Mouse (Mus musculus) heart, postnatal 10 days (tissue): ENCODE data around the gene Prkar2b. TPM values are rescaled to one million over a fixed set of nuclear protein-coding genes. Genes with fewer than 3 reads are reported as not detected.
"Not testable (repeated sequence)": the region's sequence is repeated elsewhere in the genome, so short reads cannot be mapped to it uniquely, and the experiment has no call there.

Source experiments
- DNase-seq, 2 experiments: peaks; one replicate each; pipeline ENCODE4 v3.0.0; 2021
- intact Hi-C: fragments of 180-260 bp; cut with DNase I; formaldehyde crosslinking; loops from one replicate; pipeline ENCODE4 v1.15.1; 2025
- total RNA-seq, 2 experiments: library from RNA; stranded (reverse); gene quantifications; 2 replicates each; pipeline ENCODE4 v1.2.3; 2021

Gene Prkar2b
- total RNA-seq, 2 experiments from 2014 or later = 15.3 to 51.6 TPM

DNA sequence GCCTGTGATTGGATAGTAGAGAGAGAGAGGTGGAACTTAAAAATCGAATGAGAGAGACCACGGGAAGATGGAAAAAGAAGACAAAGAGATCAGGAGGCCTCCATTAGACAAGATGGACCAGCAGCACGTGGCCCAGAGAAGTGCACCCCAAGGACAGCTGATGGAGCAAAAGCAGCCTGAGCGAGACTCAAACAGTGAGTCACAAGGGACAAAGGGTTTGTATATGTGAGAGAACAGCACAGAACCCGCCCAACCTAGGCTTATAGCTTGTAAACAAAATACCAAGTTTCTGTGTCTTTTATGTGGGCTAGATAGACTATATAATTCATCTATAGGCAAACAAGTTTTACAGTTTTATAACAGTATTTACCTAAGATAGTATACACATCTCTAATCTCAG lies 50.0 kb downstream of the Prkar2b start:
- DNase-seq = no peak
- intact Hi-C loops = no loop called here

GRCm38 (mm10) chr12:32009985-32010369 lies 51.1 kb downstream of the Prkar2b start:
- intact Hi-C loops, DNase-seq: not testable (repeated sequence)

DNA sequence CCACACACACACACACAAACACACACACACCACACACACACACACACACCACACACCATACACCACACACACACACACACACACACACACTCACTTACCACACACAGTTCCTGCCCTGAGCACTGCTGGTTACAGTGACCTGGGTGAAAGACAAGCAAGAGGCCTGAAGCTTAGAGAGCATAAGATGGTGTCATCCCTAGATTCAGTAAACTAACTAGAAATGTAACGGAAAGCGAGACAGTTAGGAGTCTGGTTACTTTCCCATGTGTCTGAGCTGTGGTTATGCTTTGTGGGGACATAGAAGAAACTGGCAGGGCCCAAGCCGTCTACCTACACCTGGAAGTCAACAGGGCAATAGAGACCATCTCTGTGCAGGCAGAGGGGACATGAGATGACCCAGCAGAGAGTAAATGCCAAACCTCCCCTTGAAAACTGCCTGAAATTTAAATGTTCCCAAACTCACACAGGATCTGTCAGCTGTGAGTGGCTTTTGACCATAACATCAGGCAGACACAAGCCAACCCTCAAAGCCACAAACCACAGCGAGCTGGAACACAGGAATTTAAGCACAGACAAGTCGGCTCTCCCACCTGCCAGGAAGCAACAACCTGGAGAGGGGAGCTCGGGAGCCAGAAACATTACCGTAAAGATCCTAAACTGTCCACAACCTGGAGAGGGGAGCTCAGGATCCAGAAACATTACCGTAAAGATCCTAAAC lies 51.7 kb downstream of the Prkar2b start:
- DNase-seq = no peak
- intact Hi-C loops = no loop called here

- no peak for DNase-seq
- intact Hi-C loops = no loop called here
Observed at GRCm38 (mm10) chr12:32008728-32009127, 52.4 kb downstream of the Prkar2b start.

- intact Hi-C loops = no loop called here
- no peak for DNase-seq
Observed at GRCm38 (mm10) chr12:32007646-32008045, 53.5 kb downstream of the Prkar2b start.

GRCm38 (mm10) chr12:32007040-32007439 lies 54.1 kb downstream of the Prkar2b start:
- intact Hi-C loops = no loop called here
- no peak for DNase-seq

DNA sequence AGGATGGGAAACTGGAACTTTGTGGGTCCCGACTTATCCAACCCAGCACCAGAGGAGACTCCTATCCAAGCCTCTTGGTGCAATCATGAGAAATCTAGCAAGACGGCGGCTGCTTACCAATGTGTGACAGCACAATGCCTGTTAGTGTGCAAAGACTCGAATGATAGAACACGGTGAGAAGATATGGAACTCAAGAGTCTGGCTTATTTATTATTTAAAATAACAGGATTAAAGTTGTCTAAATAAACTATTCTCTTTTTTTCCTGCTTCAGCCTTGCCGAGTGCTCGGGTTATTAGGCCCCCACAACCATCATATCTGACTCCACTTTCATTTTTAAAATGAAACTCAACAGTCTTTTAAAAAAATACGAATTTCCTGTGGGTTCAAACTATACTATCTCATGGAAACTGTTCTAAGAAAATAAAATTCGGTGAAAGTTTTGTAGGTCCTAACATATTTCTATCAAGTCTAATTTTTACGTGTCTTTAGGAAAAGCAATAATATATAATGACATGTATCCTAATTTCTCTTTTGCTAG lies 54.6 kb downstream of the Prkar2b start:
- DNase-seq = no peak
- intact Hi-C loops = no loop called here

GRCm38 (mm10) chr12:32000464-32000863 lies 60.6 kb downstream of the Prkar2b start:
- intact Hi-C loops = no loop called here
- no peak for DNase-seq

DNA sequence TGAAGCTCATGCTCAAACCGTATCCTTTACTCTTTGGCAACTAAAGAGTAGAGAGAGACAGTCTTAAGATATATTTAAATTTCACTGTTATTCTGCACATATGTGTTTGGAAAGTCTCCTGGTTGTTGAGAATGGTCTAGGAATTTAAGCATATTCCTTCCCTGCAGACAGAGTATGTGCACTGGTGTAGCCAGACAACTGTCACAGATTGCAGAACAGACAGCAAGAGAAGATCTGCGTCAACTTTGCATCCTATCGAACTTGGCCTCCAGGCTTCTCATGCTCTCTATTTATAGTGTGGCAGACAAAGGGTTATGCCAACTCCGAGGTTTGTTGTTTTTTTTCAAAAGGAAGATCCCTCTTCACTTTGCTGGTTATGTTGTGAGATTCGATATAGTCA lies 62.4 kb downstream of the Prkar2b start:
- intact Hi-C loops = no loop called here
- DNase-seq = no peak

DNA sequence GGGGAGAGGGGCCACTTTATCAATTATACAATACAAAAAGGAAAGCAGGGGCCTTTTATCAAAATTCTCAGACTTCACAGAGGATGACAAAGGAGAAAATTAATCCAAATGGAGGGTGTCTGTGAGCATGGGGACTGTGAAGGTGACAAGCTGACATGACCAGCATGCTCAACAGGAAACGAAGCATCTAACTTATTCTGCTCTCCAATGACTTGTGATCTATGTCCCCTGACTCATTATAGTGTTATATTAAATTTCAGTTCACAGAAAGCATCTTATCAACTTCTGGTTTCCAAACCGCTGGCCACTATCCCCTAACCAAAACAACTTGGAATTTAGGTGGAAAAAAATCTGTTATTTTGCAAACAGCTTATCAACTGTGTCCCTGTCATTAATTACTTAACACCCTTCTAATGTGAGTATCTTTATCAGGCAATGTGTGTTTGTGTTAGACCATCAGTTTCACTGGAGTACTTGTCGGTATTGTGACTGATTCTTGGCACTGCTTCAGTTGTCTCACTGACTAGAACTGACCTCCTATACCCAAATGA lies 63.7 kb downstream of the Prkar2b start:
- intact Hi-C loops = no loop called here
- DNase-seq = no peak

DNA sequence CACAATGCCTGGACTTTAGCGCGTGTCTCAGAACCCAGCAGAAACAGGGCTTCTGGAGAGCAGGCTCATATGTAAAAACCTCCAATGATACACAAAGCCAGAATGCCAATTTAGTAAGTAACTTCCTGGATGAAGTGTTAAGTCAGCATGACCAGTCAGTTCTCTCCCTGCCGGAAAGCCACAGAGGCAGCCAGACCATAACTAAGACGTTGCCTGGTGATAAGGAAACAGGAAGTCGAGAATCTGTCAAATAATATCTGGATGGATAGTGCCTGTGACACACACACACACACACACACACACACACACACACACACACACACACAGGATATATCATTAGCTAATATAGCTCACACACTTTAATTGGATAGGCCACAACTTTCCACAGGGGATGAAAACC lies 64.2 kb downstream of the Prkar2b start:
- intact Hi-C loops = no loop called here
- DNase-seq = peak in 1 of 2 experiments; percentile 25

DNA sequence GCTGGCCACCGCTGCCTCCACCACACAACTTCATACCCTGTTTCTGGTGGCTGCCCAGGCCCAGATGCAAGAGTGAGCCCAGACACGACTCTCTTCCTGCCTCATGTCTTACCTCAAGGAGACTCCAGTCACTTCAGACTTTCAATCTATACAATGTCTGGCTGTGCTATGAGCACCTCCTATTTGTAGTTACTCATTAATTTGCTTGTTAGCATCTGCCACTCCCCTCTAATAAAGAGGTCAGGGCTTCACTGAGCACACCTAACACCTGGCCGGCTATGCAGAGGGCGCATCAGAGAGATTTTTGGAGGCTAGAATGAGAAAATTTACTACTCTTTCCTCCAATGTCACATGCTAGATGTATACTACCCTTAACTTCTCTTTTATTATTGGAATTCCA lies 70.5 kb downstream of the Prkar2b start:
- no peak for DNase-seq
- intact Hi-C loops = no loop called here

GRCm38 (mm10) chr12:31989726-31990125 lies 71.4 kb downstream of the Prkar2b start:
- DNase-seq = no peak
- intact Hi-C loops = no loop called here

DNA sequence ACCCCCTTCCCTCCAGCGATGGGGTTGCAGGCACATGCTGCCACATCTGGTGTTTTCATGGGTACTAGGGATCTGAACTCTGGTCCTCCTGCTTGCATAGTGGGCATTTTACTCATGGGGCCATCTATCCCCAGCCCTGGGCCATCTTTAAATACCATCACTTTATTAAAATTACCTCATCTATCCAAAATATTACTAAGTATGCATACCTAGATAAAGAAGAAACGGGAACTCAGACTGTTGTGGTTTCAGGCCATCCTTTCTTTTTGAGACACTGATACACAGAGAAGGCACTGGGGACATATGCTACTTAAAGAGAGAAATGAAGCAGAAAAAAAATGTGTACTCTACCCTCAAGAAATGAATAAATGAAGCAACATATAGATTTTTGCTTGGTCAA lies 74.6 kb downstream of the Prkar2b start:
- no peak for DNase-seq
- intact Hi-C loops = no loop called here

- no peak for DNase-seq
- intact Hi-C loops = no loop called here
Observed at GRCm38 (mm10) chr12:31985738-31986137, 75.4 kb downstream of the Prkar2b start.

GRCm38 (mm10) chr12:31984664-31985063 lies 76.4 kb downstream of the Prkar2b start:
- peak in 1 of 2 experiments; percentile 27 for DNase-seq
- intact Hi-C loops = no loop called here

DNA sequence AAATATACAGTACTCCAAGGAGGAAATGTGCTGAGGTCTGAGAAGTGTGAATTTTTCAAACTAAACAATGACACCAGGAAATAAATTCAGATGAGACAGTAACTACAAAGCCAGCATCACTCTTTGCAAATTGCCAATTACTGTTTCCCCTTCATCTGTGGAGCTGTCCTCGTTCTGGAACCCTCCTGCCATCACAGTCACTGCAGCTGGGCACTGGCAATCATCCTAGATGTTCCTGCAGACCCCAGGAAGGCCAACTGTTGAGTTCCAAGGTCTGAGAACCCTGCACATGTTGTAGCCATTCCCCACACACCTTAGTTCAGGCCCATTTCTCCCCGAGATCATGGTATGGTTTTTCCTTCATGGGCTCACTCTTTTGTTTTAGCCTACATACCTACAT lies 76.9 kb downstream of the Prkar2b start:
- DNase-seq = no peak
- intact Hi-C loops = no loop called here

GRCm38 (mm10) chr12:31983769-31984168 lies 77.3 kb downstream of the Prkar2b start:
- intact Hi-C loops = no loop called here
- DNase-seq = no peak

GRCm38 (mm10) chr12:31983238-31983637 lies 77.9 kb downstream of the Prkar2b start:
- no peak for DNase-seq
- intact Hi-C loops = no loop called here

GRCm38 (mm10) chr12:31977613-31978195 lies 83.4 kb downstream of the Prkar2b start:
- DNase-seq = no peak
- intact Hi-C loops = no loop called here

- peak; percentile 25 to 34 for DNase-seq
- intact Hi-C loops = no loop called here
Observed at GRCm38 (mm10) chr12:31976544-31976943, 84.6 kb downstream of the Prkar2b start.
